Mouse (Mus musculus) forebrain, embryonic 16.5 days (tissue): ENCODE measurements at regions not wholly inside any gene's neighbourhood (a gene's known extent, or its start where the extent isn't known, plus 50 kb on each side); places are given as distances from the start of the nearest gene placed in this dataset.

Experiments
- ATAC-seq: fragments of 200-750 bp; cut with Nextera tagmentation; 2 replicates; pipeline ENCODE4 v1.8.0; 2017; ENCODE audit warnings: mild to moderate bottlenecking, moderate library complexity
- H3K27ac ChIP-seq: fragments of 300-500 bp; sonication (generic); 2 replicates; pipeline ENCODE4 v1.5.1; 2014; ENCODE audit warnings: low read length, control low read depth
- H3K27me3 ChIP-seq: fragments of 300-500 bp; sonication (generic); replicated peaks from 2 replicates; pipeline ENCODE4 v1.6.1; 2014; ENCODE audit warnings: low read length; ENCODE audit not compliant: control insufficient read depth, insufficient read depth
- H3K36me3 ChIP-seq: fragments of 300-500 bp; sonication (generic); 2 replicates; pipeline ENCODE4 v1.6.1; 2014; ENCODE audit not compliant: control insufficient read depth, insufficient read depth
- H3K4me1 ChIP-seq: fragments of 300-500 bp; sonication (generic); replicated peaks from 2 replicates; pipeline ENCODE4 v1.6.1; 2014; ENCODE audit warnings: low read length; ENCODE audit not compliant: control insufficient read depth, insufficient read depth
- H3K4me2 ChIP-seq: fragments of 300-500 bp; sonication (generic); 2 replicates; pipeline ENCODE4 v1.6.1; 2014; ENCODE audit warnings: mild to moderate bottlenecking, low read length, control low read depth
- H3K4me3 ChIP-seq: fragments of 300-500 bp; sonication (generic); replicated peaks from 2 replicates; pipeline ENCODE4 v1.5.1; 2014; ENCODE audit warnings: mild to moderate bottlenecking, low read length, control low read depth
- H3K9ac ChIP-seq: fragments of 300-500 bp; sonication (generic); replicated peaks from 2 replicates; pipeline ENCODE4 v1.6.1; 2014; ENCODE audit warnings: low read depth, low read length, control low read depth
- H3K9me3 ChIP-seq: fragments of 300-500 bp; sonication (generic); 2 replicates; pipeline ENCODE4 v1.6.1; 2016; ENCODE audit warnings: low read length; ENCODE audit not compliant: control insufficient read depth
- WGBS: fragments of 180-500 bp; shearing (Covaris S2); extraction: QIAGEN DNeasy Blood & Tissue Kit; methylation state at CpG from one replicate; pipeline ENCODE4 v1.1.7; 2014; 5-methylcytosine and 5-hydroxymethylcytosine counted together

GRCm38 (mm10) chr11:45634535-45635235 is 217.2 kb upstream of the Clint1 start:
- no peaks in the 10 kb centered on the region for H3K9me3 ChIP-seq
- no peak overlapping the region for H3K9ac ChIP-seq
- H3K36me3 ChIP-seq = no peaks in the 10 kb centered on the region
- no peak overlapping the region for H3K27ac ChIP-seq
- WGBS = 85% methylated on average over 10 of the region's 10 CpGs
- H3K4me1 ChIP-seq = no peaks in the 10 kb centered on the region
- no peaks in the 10 kb centered on the region for H3K27me3 ChIP-seq
- no peak overlapping the region for H3K4me3 ChIP-seq
- no peak for ATAC-seq
- H3K4me2 ChIP-seq = no peak overlapping the region

DNA sequence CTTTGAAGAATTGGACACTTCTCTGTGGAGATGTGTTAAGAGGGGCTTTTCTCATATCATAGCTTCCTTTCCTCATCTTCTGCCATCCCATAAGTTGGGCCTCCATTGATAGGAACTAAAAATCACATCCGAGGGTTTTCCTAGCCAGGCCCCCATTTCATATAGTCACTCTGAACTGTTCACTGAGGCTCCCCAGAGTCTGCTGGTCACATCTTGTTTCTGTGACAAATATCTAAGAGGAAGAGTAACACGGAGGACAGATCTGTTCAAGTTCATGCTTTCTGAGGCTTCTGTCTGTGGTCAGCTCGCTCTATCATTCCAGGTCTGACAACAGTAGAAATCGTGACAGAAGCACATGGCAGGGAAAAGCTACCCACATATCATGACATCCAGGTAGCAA is 216.0 kb upstream of the Clint1 start:
- H3K27me3 ChIP-seq = no peaks in the 10 kb centered on the region
- no peak overlapping the region for H3K4me3 ChIP-seq
- H3K9me3 ChIP-seq = no peaks in the 10 kb centered on the region
- H3K27ac ChIP-seq = no peak overlapping the region
- H3K36me3 ChIP-seq = no peaks in the 10 kb centered on the region
- H3K4me2 ChIP-seq = no peak overlapping the region
- ATAC-seq = no peak
- H3K9ac ChIP-seq = no peak overlapping the region
- no peaks in the 10 kb centered on the region for H3K4me1 ChIP-seq
- WGBS = 88% methylated on average over 4 of the region's 4 CpGs

- Histone ChIP-seq H3K27ac (no peak overlapping the region), H3K4me3 (no peak overlapping the region), H3K9ac (no peak overlapping the region), H3K9me3 (no peaks in the 10 kb centered on the region), H3K27me3 (no peaks in the 10 kb centered on the region), H3K4me2 (no peak overlapping the region), H3K4me1 (no peaks in the 10 kb centered on the region), H3K36me3 (no peaks in the 10 kb centered on the region)
- ATAC-seq = no peak
- WGBS = 87% methylated on average over 6 of the region's 6 CpGs
These were observed 212.6 kb upstream of the Clint1 start for GRCm38 (mm10) chr11:45639236-45639635.

GRCm38 (mm10) chr11:45642142-45642756 is 209.6 kb upstream of the Clint1 start:
- Histone ChIP-seq H3K36me3 (no peaks in the 10 kb centered on the region), H3K4me2 (no peak overlapping the region), H3K9me3 (no peaks in the 10 kb centered on the region), H3K27me3 (no peaks in the 10 kb centered on the region), H3K4me3 (no peak overlapping the region), H3K9ac (no peak overlapping the region), H3K27ac (no peak overlapping the region), H3K4me1 (no peaks in the 10 kb centered on the region)
- ATAC-seq = no peak
- 51% methylated on average over 9 of the region's 9 CpGs for WGBS

- no peaks in the 10 kb centered on the region for H3K36me3 ChIP-seq
- H3K4me1 ChIP-seq = no peaks in the 10 kb centered on the region
- 38% methylated on average over 12 of the region's 12 CpGs for WGBS
- H3K4me3 ChIP-seq = no peak overlapping the region
- H3K9ac ChIP-seq = no peak overlapping the region
- H3K27me3 ChIP-seq = no peaks in the 10 kb centered on the region
- ATAC-seq = no peak
- no peaks in the 10 kb centered on the region for H3K9me3 ChIP-seq
- H3K27ac ChIP-seq = no peak overlapping the region
- no peak overlapping the region for H3K4me2 ChIP-seq
These were observed 208.1 kb upstream of the Clint1 start for GRCm38 (mm10) chr11:45643629-45644325.

GRCm38 (mm10) chr11:45645815-45646214 is 206.0 kb upstream of the Clint1 start:
- Histone ChIP-seq H3K27me3 (no peaks in the 10 kb centered on the region), H3K4me3 (no peak overlapping the region), H3K9ac (no peak overlapping the region), H3K4me1 (no peaks in the 10 kb centered on the region), H3K36me3 (no peaks in the 10 kb centered on the region), H3K27ac (no peak overlapping the region), H3K4me2 (no peak overlapping the region), H3K9me3 (no peaks in the 10 kb centered on the region)
- whole genome bisulfite sequencing = 78% methylated on average over 3 of the region's 3 CpGs
- ATAC-seq = no peak

GRCm38 (mm10) chr11:45647888-45648287 is 204.0 kb upstream of the Clint1 start:
- H3K4me2 ChIP-seq = no peak overlapping the region
- no peaks in the 10 kb centered on the region for H3K36me3 ChIP-seq
- H3K9me3 ChIP-seq = no peaks in the 10 kb centered on the region
- 76% methylated on average over 3 of the region's 3 CpGs for WGBS
- no peaks in the 10 kb centered on the region for H3K4me1 ChIP-seq
- no peak for ATAC-seq
- no peak overlapping the region for H3K27ac ChIP-seq
- H3K4me3 ChIP-seq = no peak overlapping the region
- no peaks in the 10 kb centered on the region for H3K27me3 ChIP-seq
- H3K9ac ChIP-seq = no peak overlapping the region

DNA sequence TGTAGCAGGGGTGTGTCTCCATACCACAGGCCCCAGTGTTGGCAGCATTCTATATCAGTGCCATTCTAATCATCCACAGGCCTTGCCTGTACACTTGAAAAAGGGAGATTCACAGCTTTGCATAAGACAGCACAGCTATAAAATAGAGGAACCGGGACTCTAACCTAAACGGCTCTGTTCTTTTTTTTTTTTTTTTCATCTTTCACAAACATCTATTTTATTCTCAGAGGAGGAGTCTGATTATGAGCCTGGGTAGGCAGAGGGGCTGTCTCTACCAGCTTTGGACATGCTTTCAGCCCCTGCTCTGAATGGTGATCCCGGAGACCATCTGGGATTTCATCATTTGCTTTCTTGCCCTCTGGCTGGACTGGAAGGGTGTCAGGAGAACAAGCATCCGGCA is 195.6 kb upstream of the Clint1 start:
- Histone ChIP-seq H3K27me3 (no peaks in the 10 kb centered on the region), H3K27ac (no peak overlapping the region), H3K4me3 (no peak overlapping the region), H3K4me2 (no peak overlapping the region), H3K9ac (no peak overlapping the region), H3K9me3 (no peaks in the 10 kb centered on the region), H3K4me1 (no peaks in the 10 kb centered on the region), H3K36me3 (no peaks in the 10 kb centered on the region)
- WGBS = 89% methylated on average over 4 of the region's 4 CpGs
- ATAC-seq = no peak

GRCm38 (mm10) chr11:45670156-45670830 is 181.6 kb upstream of the Clint1 start:
- no peak overlapping the region for H3K27ac ChIP-seq
- no peaks in the 10 kb centered on the region for H3K36me3 ChIP-seq
- no peak overlapping the region for H3K9ac ChIP-seq
- H3K27me3 ChIP-seq = no peaks in the 10 kb centered on the region
- H3K4me1 ChIP-seq = no peaks in the 10 kb centered on the region
- H3K4me3 ChIP-seq = no peak overlapping the region
- ATAC-seq = no peak
- H3K4me2 ChIP-seq = no peak overlapping the region
- 39% methylated on average over 8 of the region's 8 CpGs for WGBS
- H3K9me3 ChIP-seq = no peaks in the 10 kb centered on the region
